Mouse (Mus musculus) small intestine, adult 2 months (tissue): ENCODE results near the gene Arhgap32.
"Not testable (repeated sequence)": the region's sequence is repeated elsewhere in the genome, so short reads cannot be mapped to it uniquely, and the experiment has no call there.

ENCODE experiments used
- CTCF ChIP-seq: fragments of 200-500 bp; IDR thresholded peaks from 2 replicates; pipeline ENCODE4 v1.5.1; 2012; ENCODE audit warnings: low read depth, mild to moderate bottlenecking, control low read depth, inconsistent platforms, low read length, moderate library complexity, mixed read lengths; ENCODE audit not compliant: insufficient replicate concordance, insufficient read length; ENCODE audit errors: extremely low read depth
- POLR2A ChIP-seq: fragments of 200-500 bp; IDR thresholded peaks from 2 replicates; pipeline ENCODE4 v1.6.1; 2012; ENCODE audit warnings: low read depth, mild to moderate bottlenecking, control low read depth, inconsistent platforms, low read length, moderate library complexity

GRCm38 (mm10) chr9:32163820-32164219 is 47.9 kb downstream of the Arhgap32 start:
- TF ChIP-seq CTCF, POLR2A: not testable (repeated sequence)
